Mouse (Mus musculus): ENCODE measurements around the gene Acsl1.

DNA sequence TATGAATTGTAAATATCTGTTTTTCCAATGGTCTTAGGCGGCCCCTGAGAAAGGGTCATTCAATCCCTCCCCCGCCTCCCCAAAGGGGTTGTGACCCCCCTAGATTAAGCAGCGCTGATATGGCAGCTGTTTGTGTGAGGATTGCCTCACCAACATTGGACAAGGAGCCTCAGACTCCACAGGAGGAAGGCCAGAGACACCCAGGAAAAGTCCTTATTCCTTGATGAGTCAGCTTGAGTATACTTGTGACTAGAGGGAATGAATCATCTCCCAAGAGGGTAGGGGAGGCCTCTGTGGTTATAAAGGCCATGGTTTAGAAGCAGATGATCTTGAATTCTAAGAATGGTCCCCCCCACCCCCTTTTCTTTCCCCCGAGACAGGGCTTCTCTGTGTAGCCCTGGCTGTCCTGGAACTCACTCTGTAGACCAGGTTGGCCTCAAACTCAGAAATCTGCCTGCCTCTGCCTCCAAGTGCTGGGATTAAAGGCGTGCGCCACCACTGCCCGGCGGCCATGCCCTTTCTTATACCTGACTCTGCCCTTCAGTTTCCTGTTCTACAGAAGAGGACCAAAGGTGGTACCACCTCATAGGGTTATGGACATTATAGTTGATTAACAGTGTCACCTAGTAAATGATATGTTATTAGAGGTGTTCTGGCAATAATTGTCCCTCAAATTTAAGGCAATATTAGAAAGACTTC is 1.6 kb upstream of the Acsl1 start:
- TF ChIP-seq POLR2A (IDR thresholded peaks at IDR 0.05; ENCODE audit: borderline replicate concordance, insufficient read depth, low read length) (no peak), CTCF (IDR thresholded peaks at IDR 0.05; ENCODE audit: borderline replicate concordance, insufficient read depth, low read depth, low read length) (no peak)
